Mouse (Mus musculus) left cerebral cortex, postnatal 36 days (tissue): ENCODE measurements around the gene Gm10842. TPM values are rescaled to one million over a fixed set of nuclear protein-coding genes. Genes with fewer than 3 reads are reported as not detected.
"Not testable (repeated sequence)": the region's sequence is repeated elsewhere in the genome, so short reads cannot be mapped to it uniquely, and the experiment has no call there.

ENCODE experiments used
- DNase-seq, 2 experiments: peaks; one replicate each; pipeline ENCODE4 v3.0.0; 2021 to 2022; ENCODE audit warnings: low spot score in 2 of 2, mixed read lengths in 1 of 2
- intact Hi-C: fragments of 180-260 bp; cut with DNase I; formaldehyde crosslinking; loops from one replicate; pipeline ENCODE4 v1.15.1; 2025
- total RNA-seq, 2 experiments: library from RNA; stranded (reverse); gene quantifications; 2 replicates each; pipeline ENCODE4 v1.2.3; 2021

The Gm10842 gene
- total RNA-seq: not detected

DNA sequence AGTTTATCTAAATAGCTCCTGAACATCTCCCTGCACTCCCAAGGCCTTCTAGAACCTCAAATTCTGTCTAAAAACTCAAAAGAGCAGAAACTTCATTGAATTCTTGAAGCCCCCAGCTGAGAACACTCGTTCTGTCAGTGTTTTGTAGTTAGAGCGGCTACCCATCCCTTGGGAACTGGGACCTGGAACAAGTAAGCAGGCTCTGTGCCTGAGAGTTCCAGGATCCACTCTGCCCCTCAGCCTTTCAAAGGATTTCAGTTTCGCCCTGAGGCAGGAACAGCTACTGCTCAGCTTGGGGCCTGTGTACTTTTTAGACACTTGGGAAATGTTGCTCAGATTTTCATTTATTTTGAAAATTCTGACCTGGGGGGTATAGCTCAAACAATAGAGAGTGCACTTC is at the start of gene Gm10842:
TSS of gene Gm10842 (plus strand) at position 301 of the 400 bp plus-strand sequence.
- intact Hi-C loops: no loop called here
- no peak for DNase-seq

DNA sequence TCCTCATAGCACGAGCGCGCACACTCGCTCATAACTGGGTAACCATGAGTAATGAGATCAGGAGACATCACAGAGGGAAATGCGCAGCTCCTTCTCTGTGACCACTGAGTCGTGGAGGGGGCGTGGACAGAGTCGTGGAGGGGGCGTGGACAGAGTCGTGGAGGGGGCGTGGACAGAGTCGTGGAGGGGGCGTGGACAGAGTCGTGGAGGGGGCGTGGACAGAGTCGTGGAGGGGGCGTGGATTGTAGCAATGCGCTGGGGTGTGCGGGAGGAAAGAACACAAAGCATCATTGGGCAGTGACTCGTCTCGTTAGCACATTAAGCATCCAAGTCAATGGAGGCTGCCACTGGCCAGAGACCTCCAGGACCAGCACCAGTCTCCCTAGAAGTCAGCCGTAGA is 34.2 kb upstream of the Gm10842 start:
- intact Hi-C loops, DNase-seq: not testable (repeated sequence)

DNA sequence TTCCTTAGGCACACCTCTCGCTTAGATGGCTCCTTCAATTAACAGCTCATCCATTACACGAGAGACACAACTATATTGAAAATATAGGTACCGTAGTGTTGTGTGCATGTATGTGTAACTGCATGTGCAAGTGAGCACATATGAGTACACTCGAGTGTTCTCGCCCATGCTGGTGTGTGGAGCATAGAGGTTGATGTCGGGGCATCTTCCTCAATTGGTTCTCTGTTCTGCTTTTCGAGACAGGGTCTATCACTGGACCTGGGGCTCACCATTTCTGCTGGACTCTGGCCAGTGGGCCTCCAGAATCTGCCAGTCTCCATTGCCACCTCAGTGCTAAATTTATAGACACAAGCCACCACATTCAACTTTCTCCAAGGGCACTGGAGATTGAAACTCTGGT is 28.9 kb upstream of the Gm10842 start:
- no peak for DNase-seq
- intact Hi-C loops: no loop called here

DNA sequence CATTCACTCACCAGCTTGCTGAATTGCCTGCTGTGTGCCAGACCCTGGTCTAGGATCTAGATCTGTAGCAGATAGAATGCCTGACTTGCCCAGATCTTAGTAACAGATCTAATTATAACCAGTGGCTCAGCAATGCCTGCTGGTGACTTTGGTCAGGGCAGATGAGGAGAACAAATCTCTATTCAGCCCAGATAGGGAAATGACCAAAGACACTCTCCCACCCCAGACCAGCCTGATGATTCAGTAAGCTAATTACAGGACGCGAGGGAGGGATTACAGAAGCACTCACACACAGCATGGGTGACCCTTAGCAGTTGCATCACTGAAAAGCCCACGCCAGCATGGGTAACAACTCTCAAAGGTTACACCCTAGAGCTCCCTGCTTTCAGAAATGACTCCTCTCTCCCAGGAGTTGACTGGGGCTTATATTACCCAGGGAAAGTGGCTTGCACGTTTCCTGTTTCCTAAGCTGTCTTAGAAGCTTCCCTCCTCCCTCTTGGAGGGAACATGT is 26.1 kb upstream of the Gm10842 start:
- intact Hi-C loops: loop anchor here (5.0 kb wide), 2 partner anchors 353 to 528 kb away; no protein-coding TSS in a partner anchor
- no peak for DNase-seq

DNA sequence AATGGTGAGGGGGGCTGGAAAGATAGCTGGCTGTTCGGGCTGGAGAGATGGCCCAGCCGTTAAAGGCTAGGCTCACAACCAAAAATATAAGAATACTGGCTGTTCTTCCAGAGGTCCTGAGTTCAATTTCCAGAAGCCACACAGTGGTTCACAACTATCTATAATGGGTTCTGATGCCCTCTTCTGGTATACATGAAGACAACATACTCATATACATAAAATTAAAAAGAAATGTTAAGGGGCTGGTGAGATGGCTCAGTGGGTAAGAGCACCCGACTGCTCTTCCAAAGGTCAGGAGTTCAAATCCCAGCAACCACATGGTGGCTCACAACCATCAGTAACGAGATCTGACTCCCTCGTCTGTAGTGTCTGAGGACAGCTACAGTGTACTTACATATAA is 24.9 kb upstream of the Gm10842 start:
- DNase-seq: not testable (repeated sequence)
- intact Hi-C loops: loop anchor here (5.0 kb wide), 2 partner anchors 354 to 529 kb away; no protein-coding TSS in a partner anchor

DNA sequence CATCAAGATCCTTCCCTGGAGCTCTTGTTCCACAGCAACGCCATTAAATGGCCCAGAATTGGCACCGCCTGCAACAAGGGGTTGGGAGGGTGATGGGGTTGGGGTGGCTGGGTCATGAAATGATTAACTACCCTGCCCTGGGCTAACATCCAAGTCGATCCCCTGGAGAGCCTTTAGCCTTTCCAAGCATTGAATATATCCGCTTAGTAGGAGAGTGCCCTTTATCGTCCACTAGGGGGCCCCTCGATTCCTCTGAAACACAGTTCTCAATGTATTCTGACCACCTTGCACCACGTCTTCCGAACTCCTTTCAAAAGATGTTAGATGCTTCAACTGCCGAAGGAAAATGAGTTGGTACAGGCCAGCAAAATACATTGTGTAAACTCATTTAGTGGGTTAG is 22.7 kb upstream of the Gm10842 start:
- no peak for DNase-seq
- intact Hi-C loops: loop anchor here (5.0 kb wide), 2 partner anchors 357 to 532 kb away; no protein-coding TSS in a partner anchor

DNA sequence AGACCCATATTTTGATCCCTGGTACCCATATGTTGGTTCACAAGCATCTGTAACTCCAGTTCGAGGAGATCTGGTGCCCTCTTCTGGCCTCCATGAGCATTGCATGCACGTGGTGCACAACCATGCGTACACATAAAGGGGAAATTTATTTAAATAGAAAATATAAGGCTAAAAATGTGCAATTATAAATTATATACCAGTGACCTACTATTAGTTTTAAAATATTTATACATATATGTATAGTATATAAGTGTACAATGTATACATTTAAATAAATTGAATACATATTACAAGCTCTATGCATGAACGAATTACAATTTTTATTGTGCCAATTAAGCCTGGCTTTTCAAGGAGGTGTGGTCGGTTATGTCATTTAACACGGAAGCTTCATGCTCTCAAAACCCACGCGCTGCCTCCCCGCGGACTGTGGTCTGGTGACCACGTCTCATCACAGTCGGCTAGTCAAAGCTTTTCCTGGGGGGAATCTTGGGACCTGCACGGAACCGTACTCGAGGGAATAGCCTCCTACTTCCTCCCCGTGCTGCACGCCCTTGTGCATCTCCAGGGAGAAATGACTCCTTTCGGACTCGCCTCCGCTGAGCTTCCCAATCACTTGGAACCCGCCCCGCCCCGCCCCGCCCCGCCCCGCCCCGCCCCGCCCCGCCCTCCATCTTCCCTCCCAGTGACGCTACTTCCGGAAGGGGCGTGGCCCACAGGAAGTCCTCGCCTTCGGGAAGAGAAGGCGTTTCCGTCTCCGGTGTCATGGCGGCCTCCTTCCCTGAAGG is 20.8 kb upstream of the Gm10842 start, which contains the start of gene Mettl2:
TSS of gene Mettl2 (plus strand) at position 691 of the 785 bp plus-strand sequence.
- intact Hi-C loops: loop anchor here (2.0 kb wide), 1 partner anchor 55 kb away; no protein-coding TSS in a partner anchor

DNA sequence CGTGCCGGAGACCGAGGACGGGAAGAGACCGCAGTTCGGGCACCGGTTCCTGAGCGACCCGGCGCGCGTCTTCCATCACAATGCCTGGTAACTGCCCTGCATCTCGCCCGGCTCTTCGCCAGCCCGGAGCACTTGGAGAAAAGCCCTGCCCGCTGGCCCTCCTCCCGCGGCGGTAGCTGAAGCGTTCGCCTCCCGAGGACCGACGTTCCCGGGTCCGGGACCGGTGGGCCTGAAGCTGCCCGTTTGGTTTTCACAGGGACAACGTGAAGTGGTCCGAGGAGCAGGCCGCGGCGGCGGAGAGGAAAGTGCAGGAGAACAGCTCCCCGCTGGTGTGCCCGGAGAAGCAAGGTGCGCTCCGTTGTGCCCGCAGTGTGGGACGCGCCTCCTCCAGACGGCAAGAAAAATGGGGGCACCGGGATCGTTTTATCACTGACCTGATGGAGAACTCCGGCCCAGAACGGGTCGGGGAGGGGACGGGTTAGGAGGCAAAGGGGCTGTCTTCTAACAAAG is 20.1 kb upstream of the Gm10842 start:
- intact Hi-C loops: loop anchor here (2.0 kb wide), 1 partner anchor 54 kb away; no protein-coding TSS in a partner anchor
- no peak for DNase-seq

More for the DNA sequence above, 20.8 kb upstream of the Gm10842 start, which contains the start of gene Mettl2:
- DNase-seq: peak; percentile 77 to 81

DNA sequence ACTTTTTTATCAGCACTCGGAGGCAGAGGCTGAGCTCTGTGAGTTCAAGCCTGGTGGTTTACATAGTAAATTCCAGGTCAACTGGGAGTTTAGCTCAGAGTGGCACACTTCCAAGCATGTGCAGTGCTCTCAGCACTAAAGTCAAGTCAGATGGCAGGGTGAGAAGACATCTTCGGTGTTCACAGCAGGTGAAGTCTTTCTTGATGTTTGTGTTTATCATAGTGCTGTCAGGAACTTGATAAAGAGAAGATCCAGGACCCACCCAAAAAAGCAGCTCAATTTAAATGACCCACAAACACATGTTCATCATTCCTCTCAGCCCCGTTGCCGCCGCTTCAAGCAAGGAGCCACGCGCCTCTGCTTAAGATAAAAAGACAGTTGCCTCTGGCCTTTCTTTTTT is 11.0 kb upstream of the Gm10842 start:
- DNase-seq: no peak
- intact Hi-C loops: no loop called here

DNA sequence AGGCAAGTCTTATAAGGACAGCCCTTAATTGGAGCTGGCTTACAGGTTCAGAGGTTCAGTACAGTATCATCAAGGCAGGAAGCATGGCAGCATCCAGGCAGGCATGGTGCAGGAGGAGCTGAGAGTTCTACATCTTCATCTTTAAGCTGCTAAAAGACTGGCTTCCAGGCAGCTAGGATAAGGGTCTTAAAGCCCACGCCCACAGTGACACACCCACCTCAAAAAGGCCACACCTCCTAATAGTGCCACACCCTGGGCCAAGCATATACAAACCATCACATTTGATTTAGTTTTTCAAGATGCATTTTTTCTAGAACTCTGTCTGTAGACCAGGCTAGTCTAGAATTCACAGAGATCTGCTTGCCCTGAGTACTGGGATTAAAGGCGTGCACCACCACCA is 9.4 kb upstream of the Gm10842 start:
- DNase-seq, intact Hi-C loops: not testable (repeated sequence)

DNA sequence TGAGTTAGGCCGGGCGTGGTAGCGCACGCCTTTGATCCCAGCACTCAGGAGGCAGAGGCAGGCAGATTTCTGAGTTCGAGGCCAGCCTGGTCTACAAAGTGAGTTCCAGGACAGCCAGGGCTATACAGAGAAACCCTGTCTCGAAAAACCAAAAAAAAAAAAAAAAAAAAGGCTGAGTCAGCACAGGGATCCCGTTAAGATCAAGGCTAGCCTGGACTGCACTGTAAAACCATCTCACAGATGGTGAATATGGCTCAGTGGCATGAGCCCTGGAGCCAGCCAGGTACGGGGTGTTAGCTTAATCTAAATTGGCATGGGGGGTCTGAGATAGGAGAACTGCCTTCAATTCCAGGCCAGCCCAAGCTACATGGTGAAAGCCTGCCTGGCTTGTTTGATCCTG is 6.2 kb upstream of the Gm10842 start:
- intact Hi-C loops, DNase-seq: not testable (repeated sequence)

DNA sequence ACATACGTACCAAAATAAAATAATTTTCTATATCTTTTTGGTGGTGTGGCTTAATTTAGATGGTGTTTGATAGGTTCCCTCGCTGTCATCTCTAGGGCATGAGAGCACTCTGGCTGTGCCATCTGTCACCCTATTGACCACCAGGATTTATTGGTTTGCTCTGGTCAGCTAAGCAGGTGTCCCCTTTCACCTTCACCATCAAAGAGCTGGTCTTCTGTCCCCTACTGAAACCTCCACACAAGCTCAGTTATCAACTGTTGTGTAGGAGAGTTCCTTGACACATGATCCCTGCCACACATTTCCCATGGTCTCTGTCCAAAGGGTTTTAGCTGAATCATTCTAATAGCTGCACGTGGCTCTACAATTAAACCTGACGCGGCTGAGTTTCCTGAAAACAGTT is 5.6 kb upstream of the Gm10842 start:
- DNase-seq: no peak
- intact Hi-C loops: no loop called here

DNA sequence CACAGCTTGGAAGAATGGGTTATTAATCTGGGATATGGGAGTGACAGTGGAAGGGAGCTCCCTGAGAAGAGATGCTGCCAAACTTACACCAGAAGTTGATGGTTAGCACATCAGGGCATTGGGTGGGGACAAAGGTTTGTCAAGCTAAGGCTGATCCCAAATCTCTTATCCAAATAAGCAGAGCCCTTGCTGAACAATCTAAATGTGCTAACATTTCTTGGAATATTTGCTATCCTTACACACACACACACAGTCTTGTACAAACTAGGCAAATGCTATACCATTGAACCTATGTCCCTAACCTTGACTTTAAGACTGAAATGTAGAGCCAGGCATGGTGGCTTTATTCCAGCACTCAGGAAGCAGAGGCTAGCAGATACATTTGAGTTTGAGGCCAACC is 3.1 kb upstream of the Gm10842 start:
- no peak for DNase-seq
- intact Hi-C loops: no loop called here

DNA sequence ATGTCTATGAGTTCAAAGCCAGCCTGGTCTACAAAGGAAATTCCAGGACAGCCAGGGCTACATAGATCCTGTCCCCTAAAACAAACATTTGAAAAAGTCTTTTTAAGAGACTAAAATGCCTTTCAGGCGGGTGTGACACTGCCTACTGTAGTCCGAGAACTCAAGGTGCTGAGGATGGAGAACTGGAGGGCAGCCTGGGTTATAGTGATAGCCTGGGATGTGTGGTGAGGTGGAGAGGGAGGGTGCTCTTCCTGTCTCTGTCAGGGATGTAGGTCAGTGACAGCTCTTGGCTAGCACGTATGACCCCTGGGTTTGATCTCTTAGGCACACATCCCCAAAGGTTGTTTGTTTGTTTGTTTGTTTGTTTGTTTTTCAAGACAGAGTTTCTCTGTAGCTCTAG is 2.6 kb upstream of the Gm10842 start:
- intact Hi-C loops: no loop called here
- DNase-seq: no peak

DNA sequence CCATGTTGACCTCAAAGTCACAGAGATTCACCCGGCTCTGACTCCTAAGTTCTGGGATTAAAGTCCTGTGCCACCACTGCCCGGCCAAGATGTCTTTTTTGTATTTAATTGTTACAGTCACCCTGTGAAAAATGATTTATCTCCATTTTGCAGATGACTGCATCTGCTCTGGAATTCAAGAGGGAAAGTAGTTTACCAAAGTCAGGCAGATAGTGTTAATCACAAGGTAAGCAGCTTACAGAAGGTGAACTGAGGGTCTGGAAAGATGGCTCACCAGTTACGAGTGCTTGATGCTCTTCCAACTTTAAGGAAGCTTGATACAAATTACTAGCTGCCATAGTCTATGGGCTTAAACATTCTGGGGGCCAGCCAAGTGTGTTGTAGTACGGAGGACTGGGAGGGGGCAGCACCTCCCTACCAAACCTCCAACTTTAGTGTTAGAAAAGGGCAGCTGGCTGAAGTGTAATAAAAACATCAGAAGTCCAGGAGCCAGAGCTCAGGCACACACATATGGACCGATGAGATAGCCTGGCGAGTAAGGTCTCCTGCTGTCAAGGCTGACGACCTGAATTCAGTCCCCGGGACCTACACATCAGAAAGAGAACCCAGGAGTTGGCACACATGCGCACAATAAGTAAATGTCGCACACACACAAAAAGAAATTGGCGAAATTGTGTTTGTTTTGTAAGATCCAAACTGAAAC is 2.0 kb upstream of the Gm10842 start:
- no peak for DNase-seq
- intact Hi-C loops: no loop called here

DNA sequence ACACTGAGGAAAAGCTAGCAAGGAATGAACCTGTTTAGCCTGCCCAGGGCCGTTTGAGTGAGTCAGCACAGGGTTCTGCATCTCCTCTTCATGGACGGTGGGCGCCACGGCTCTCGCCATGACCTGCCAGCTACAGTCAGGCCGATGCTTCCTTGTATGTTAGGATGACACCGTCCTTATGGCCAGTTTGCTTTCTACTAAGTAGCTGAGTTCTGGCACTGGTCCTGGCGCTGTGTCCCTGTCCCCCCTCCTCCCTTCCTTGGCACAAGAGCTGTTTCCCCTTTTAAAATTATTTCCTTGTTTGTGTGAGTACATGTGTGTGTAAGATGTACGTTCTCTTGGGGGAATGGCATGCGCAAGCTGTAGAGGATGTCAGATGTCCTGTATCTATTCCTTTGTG is 1.5 kb upstream of the Gm10842 start:
- intact Hi-C loops: no loop called here
- DNase-seq: no peak

DNA sequence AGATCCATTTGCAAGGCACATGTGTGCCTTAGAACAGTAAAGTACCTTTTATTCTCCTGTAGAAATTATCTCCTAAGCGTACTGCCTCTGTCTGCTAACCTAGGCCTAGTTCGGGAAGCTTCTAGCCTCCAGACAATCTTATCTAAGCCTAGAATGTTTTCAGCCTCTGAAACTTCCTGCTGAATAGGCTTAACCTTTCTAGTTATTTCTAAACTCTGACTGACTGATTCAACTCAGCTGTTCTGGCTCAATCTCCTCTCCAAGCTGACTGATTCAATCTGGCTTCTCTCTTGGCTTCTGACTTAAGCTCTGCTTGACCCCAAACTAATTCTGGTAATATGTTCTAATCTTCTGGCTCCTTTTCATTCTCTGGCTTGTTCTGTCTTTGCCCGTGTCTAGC is 2.7 kb downstream of the Gm10842 start:
- DNase-seq: no peak
- intact Hi-C loops: no loop called here

DNA sequence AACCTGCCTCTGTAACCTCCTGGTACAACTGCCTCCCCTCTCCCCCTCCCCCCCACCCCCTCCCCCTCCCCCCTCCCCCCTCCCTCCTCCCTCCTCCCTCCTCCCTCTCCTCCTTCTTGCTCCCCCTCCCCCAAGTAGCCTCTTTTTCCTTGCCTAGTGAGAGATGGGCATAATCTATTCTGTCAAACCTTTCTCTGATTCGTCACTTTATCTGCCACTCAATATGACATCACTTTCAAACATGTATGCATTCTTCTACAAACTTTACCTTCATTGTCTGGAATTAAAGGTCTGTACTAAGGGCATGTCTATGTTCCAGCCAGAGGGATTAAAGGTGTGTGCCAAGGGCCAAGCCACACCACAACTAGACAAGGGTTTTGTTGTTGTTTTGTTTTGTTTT is 3.1 kb downstream of the Gm10842 start:
- DNase-seq: no peak
- intact Hi-C loops: no loop called here

DNA sequence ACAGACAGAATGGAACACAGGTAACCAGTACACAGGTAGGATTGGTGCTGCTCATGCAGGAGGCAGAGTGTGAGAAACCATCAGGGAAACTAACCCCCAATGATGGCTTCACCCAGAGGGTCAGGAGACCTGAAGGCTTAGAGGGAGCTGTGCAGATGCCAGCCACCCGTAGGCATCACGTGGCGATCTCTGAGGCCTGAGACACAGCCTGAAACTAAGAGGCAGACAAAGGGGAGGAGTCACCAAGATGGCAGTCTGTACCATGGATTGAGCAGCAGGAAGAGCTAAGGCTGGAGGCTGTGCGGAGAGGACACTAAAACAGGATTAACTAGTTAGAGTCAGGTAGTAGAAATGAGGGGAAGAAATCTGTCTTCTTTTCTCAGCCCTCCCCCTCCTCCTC is 4.0 kb downstream of the Gm10842 start:
- intact Hi-C loops: no loop called here
- DNase-seq: no peak
